Mouse (Mus musculus): Measurements from ENCODE around the gene Bola2. TPM values are rescaled to one million over a fixed set of nuclear protein-coding genes. Genes with fewer than 3 reads are reported as not detected.

Bola2 gene
- polyA plus RNA-seq, 1 experiment from 2014 or later, result 216 TPM

Other genes starting within 250 kb of the Bola2 start
- 0.33 TPM in 2 replicates for gene Atp2a1, start 232.3 kb upstream of the Bola2 start, polyA plus RNA-seq (2016; fragmentation: Nextera tagmentation; extraction: Ambion mirVana)
- gene Sh2b1, start 220.0 kb upstream of the Bola2 start, polyA plus RNA-seq (2016; fragmentation: Nextera tagmentation; extraction: Ambion mirVana), result 49.2 and 50.8 TPM in 2 replicates
- gene Tufm, start 208.0 kb upstream of the Bola2 start, polyA plus RNA-seq (2016; fragmentation: Nextera tagmentation; extraction: Ambion mirVana), result 180 and 183 TPM in 2 replicates
- 49.0 and 55.3 TPM in 2 replicates for gene Atxn2l, start 192.0 kb upstream of the Bola2 start, polyA plus RNA-seq (2016; fragmentation: Nextera tagmentation; extraction: Ambion mirVana)
- gene Eif3c, start 129.0 kb upstream of the Bola2 start, polyA plus RNA-seq (2016; fragmentation: Nextera tagmentation; extraction: Ambion mirVana), result 230 and 233 TPM in 2 replicates
- gene Apobr, start 110.5 kb upstream of the Bola2 start, polyA plus RNA-seq (2016; fragmentation: Nextera tagmentation; extraction: Ambion mirVana), result 0.67 and 0.79 TPM in 2 replicates
- 20.7 and 25.8 TPM in 2 replicates for gene Cln3, start 109.6 kb upstream of the Bola2 start, polyA plus RNA-seq (2016; fragmentation: Nextera tagmentation; extraction: Ambion mirVana)
- gene Il27, start 100.5 kb upstream of the Bola2 start, polyA plus RNA-seq (2016; fragmentation: Nextera tagmentation; extraction: Ambion mirVana), result not detected in 2 replicates
- gene Nupr1, start 64.5 kb upstream of the Bola2 start, polyA plus RNA-seq (2016; fragmentation: Nextera tagmentation; extraction: Ambion mirVana), result 1.3 and 2.0 TPM in 2 replicates
- 61.1 and 64.5 TPM in 2 replicates for gene Sgf29, start 46.1 kb upstream of the Bola2 start, polyA plus RNA-seq (2016; fragmentation: Nextera tagmentation; extraction: Ambion mirVana)
- 0.16 and 0.40 TPM in 2 replicates for gene Sult1a1, start 19.0 kb upstream of the Bola2 start, polyA plus RNA-seq (2016; fragmentation: Nextera tagmentation; extraction: Ambion mirVana)
- gene Slx1b, start 383 bp downstream of the Bola2 start, polyA plus RNA-seq (2016; fragmentation: Nextera tagmentation; extraction: Ambion mirVana), result 13.5 and 14.0 TPM in 2 replicates
- gene Coro1a, start 12.4 kb downstream of the Bola2 start, polyA plus RNA-seq (2016; fragmentation: Nextera tagmentation; extraction: Ambion mirVana), result 33.6 and 40.3 TPM in 2 replicates
- gene Mapk3, start 64.2 kb downstream of the Bola2 start, polyA plus RNA-seq (2016; fragmentation: Nextera tagmentation; extraction: Ambion mirVana), result 54.4 and 55.7 TPM in 2 replicates
- 0.77 and 0.98 TPM in 2 replicates for gene Gdpd3, start 70.9 kb downstream of the Bola2 start, polyA plus RNA-seq (2016; fragmentation: Nextera tagmentation; extraction: Ambion mirVana)
- gene Ypel3, start 81.6 kb downstream of the Bola2 start, polyA plus RNA-seq (2016; fragmentation: Nextera tagmentation; extraction: Ambion mirVana), result 28.9 and 35.0 TPM in 2 replicates
- 0.32 and 0.61 TPM in 2 replicates for gene Tbx6, start 86.1 kb downstream of the Bola2 start, polyA plus RNA-seq (2016; fragmentation: Nextera tagmentation; extraction: Ambion mirVana)
- gene Ppp4c, start 97.1 kb downstream of the Bola2 start, polyA plus RNA-seq (2016; fragmentation: Nextera tagmentation; extraction: Ambion mirVana), result 413 and 423 TPM in 2 replicates
- gene Fam57b, start 102.3 kb downstream of the Bola2 start, polyA plus RNA-seq (2016; fragmentation: Nextera tagmentation; extraction: Ambion mirVana), result 2.6 and 2.9 TPM in 2 replicates
- not detected in 2 replicates for gene 4930451I11Rik, start 136.2 kb downstream of the Bola2 start, polyA plus RNA-seq (2016; fragmentation: Nextera tagmentation; extraction: Ambion mirVana)
- 9.8 and 10.1 TPM in 2 replicates for gene Doc2a, start 152.0 kb downstream of the Bola2 start, polyA plus RNA-seq (2016; fragmentation: Nextera tagmentation; extraction: Ambion mirVana)
- 57.4 and 65.2 TPM in 2 replicates for gene Hirip3, start 166.6 kb downstream of the Bola2 start, polyA plus RNA-seq (2016; fragmentation: Nextera tagmentation; extraction: Ambion mirVana)
- gene Ino80e, start 167.0 kb downstream of the Bola2 start, polyA plus RNA-seq (2016; fragmentation: Nextera tagmentation; extraction: Ambion mirVana), result 110 and 117 TPM in 2 replicates
- 54.0 and 54.1 TPM in 2 replicates for gene Taok2, start 189.3 kb downstream of the Bola2 start, polyA plus RNA-seq (2016; fragmentation: Nextera tagmentation; extraction: Ambion mirVana)
- 22.2 and 24.9 TPM in 2 replicates for gene Tmem219, start 227.5 kb downstream of the Bola2 start, polyA plus RNA-seq (2016; fragmentation: Nextera tagmentation; extraction: Ambion mirVana)
- 17.5 and 18.0 TPM in 2 replicates for gene Kctd13, start 233.5 kb downstream of the Bola2 start, polyA plus RNA-seq (2016; fragmentation: Nextera tagmentation; extraction: Ambion mirVana)